Mouse (Mus musculus): ENCODE results near the gene Tra2b. TPM values are rescaled to one million over a fixed set of nuclear protein-coding genes. Genes with fewer than 3 reads are reported as not detected.
"Not testable (repeated sequence)": the region's sequence is repeated elsewhere in the genome, so short reads cannot be mapped to it uniquely, and the experiment has no call there.

Tra2b gene
- polyA plus RNA-seq, 1 experiment from 2014 or later = 108 TPM

- POLR2A ChIA-PET = no interaction called here
- in situ Hi-C loops (cut with MboI; ENCODE audit: low pct_unique_long_range_greater_than_20kb) = loop anchor here (25.0 kb wide), 1 partner anchor 1558 kb away; the partner anchor contains the start of genes Clcn2 and Polr2h
- CTCF ChIA-PET = no interaction called here
- DNase-seq (ENCODE audit: low read depth, low spot score) = no peak
- no peak for TF ChIP-seq CTCF (IDR thresholded peaks at IDR 0.05)
- ATAC-seq = no peak
- peaks cover 3% of the 10 kb centered on the region for H3K27me3 ChIP-seq
These were observed 4.7 kb upstream of the Tra2b start for GRCm38 (mm10) chr16:22270491-22270890.

- DNase-seq (ENCODE audit: low read depth, low spot score) (no peak), ATAC-seq (no peak)
- ChIA-PET CTCF (interaction anchor here (1.0 to 1.5 kb wide), 2 partner anchors 72 to 163 kb away, joined by 3 to 4 read pairs; no protein-coding TSS in a partner anchor), POLR2A (no interaction called here)
- in situ Hi-C loops (cut with MboI; ENCODE audit: low pct_unique_long_range_greater_than_20kb) = loop anchor here (10.0 to 25.0 kb wide), 2 partner anchors 162 to 1554 kb away; partner anchors contain the start of genes Clcn2 and Polr2h
- TF ChIP-seq CTCF (IDR thresholded peaks at IDR 0.05) = no peak
- H3K27me3 ChIP-seq = no peaks in the 10 kb centered on the region
These were observed 579 bp upstream of the Tra2b start for GRCm38 (mm10) chr16:22266384-22266783.

- peak; percentile 58 for ATAC-seq
- POLR2A ChIA-PET = no interaction called here
- in situ Hi-C loops (cut with MboI; ENCODE audit: low pct_unique_long_range_greater_than_20kb) = loop anchor here (10.0 to 25.0 kb wide), 2 partner anchors 160 to 1553 kb away; partner anchors contain the start of genes Clcn2 and Polr2h
These were observed 600 bp downstream of the Tra2b start for GRCm38 (mm10) chr16:22264962-22265848.

GRCm38 (mm10) chr16:22264232-22264961, 1.4 kb downstream of the Tra2b start:
- DNase-seq (ENCODE audit: low read depth, low spot score) = no peak
- CTCF ChIA-PET = no interaction called here
- no peaks in the 10 kb centered on the region for H3K27me3 ChIP-seq
- no peak for TF ChIP-seq CTCF (IDR thresholded peaks at IDR 0.05)
- in situ Hi-C loops (cut with MboI; ENCODE audit: low pct_unique_long_range_greater_than_20kb) = loop anchor here (10.0 to 25.0 kb wide), 2 partner anchors 160 to 1552 kb away; partner anchors contain the start of genes Clcn2 and Polr2h
- POLR2A ChIA-PET = no interaction called here
- no peak for ATAC-seq

More at GRCm38 (mm10) chr16:22264962-22265848, 600 bp downstream of the Tra2b start:
- no peak for TF ChIP-seq CTCF (IDR thresholded peaks at IDR 0.05)
- no peak for DNase-seq (ENCODE audit: low read depth, low spot score)
- CTCF ChIA-PET = interaction anchor here (1.0 kb wide), 1 partner anchor 70 kb away, joined by 3 read pairs; no protein-coding TSS in a partner anchor
- no peaks in the 10 kb centered on the region for H3K27me3 ChIP-seq

GRCm38 (mm10) chr16:22263124-22263523, 2.7 kb downstream of the Tra2b start:
- TF ChIP-seq CTCF (IDR thresholded peaks at IDR 0.05) = no peak
- CTCF ChIA-PET = interaction anchor here (0.7 kb wide), 1 partner anchor 155 kb away, joined by 3 read pairs; no protein-coding TSS in a partner anchor
- no peak for ATAC-seq
- DNase-seq (ENCODE audit: low read depth, low spot score) = no peak
- H3K27me3 ChIP-seq = no peaks in the 10 kb centered on the region
- in situ Hi-C loops (cut with MboI; ENCODE audit: low pct_unique_long_range_greater_than_20kb) = loop anchor here (10.0 to 25.0 kb wide), 2 partner anchors 158 to 1551 kb away; partner anchors contain the start of genes Clcn2 and Polr2h
- POLR2A ChIA-PET = interaction anchor here (0.7 kb wide), 1 partner anchor 841 kb away, joined by 4 read pairs; no protein-coding TSS in a partner anchor

GRCm38 (mm10) chr16:22261563-22261962, 4.2 kb downstream of the Tra2b start:
- CTCF ChIA-PET = interaction anchor here (1.0 kb wide), 1 partner anchor 10 kb away, joined by 3 read pairs; no protein-coding TSS in a partner anchor
- no peak for ATAC-seq
- no peak for DNase-seq (ENCODE audit: low read depth, low spot score)
- POLR2A ChIA-PET = interaction anchor here (0.6 kb wide), 1 partner anchor 76 kb away, joined by 3 read pairs; no protein-coding TSS in a partner anchor
- in situ Hi-C loops (cut with MboI; ENCODE audit: low pct_unique_long_range_greater_than_20kb) = loop anchor here (10.0 to 25.0 kb wide), 2 partner anchors 157 to 1549 kb away; partner anchors contain the start of genes Clcn2 and Polr2h
- no peaks in the 10 kb centered on the region for H3K27me3 ChIP-seq
- TF ChIP-seq CTCF (IDR thresholded peaks at IDR 0.05) = no peak

GRCm38 (mm10) chr16:22260423-22261143, 5.2 kb downstream of the Tra2b start:
- in situ Hi-C loops (cut with MboI; ENCODE audit: low pct_unique_long_range_greater_than_20kb) = loop anchor here (10.0 to 25.0 kb wide), 2 partner anchors 156 to 1548 kb away; partner anchors contain the start of genes Clcn2 and Polr2h
- TF ChIP-seq CTCF (IDR thresholded peaks at IDR 0.05) = no peak
- DNase-seq (ENCODE audit: low read depth, low spot score) (no peak), ATAC-seq (no peak)
- CTCF ChIA-PET = interaction anchor here (1.4 kb wide), 1 partner anchor 10 kb away, joined by 5 read pairs; no protein-coding TSS in a partner anchor
- POLR2A ChIA-PET = interaction anchor here (0.5 to 0.8 kb wide), 2 partner anchors 108 to 177 kb away, joined by 3 read pairs; no protein-coding TSS in a partner anchor
- no peaks in the 10 kb centered on the region for H3K27me3 ChIP-seq

GRCm38 (mm10) chr16:22252255-22252654, 13.6 kb downstream of the Tra2b start:
- not testable (repeated sequence) for H3K27me3 ChIP-seq; DNase-seq (ENCODE audit: low read depth, low spot score); ATAC-seq
- CTCF ChIA-PET = interaction anchor here (1.0 to 1.7 kb wide), 2 partner anchors 7 to 10 kb away, joined by 3 to 7 read pairs; no protein-coding TSS in a partner anchor
- in situ Hi-C loops (cut with MboI; ENCODE audit: low pct_unique_long_range_greater_than_20kb) = loop anchor here (25.0 kb wide), 1 partner anchor 1540 kb away; the partner anchor contains the start of genes Clcn2 and Polr2h
- POLR2A ChIA-PET = interaction anchor here (0.6 kb wide), 1 partner anchor 8 kb away, joined by 4 read pairs; no protein-coding TSS in a partner anchor

GRCm38 (mm10) chr16:22250307-22250706, 15.5 kb downstream of the Tra2b start:
- DNase-seq (ENCODE audit: low read depth, low spot score) (no peak), ATAC-seq (no peak)
- POLR2A ChIA-PET = no interaction called here
- no peak for TF ChIP-seq CTCF (IDR thresholded peaks at IDR 0.05)
- in situ Hi-C loops (cut with MboI; ENCODE audit: low pct_unique_long_range_greater_than_20kb) = loop anchor here (25.0 kb wide), 1 partner anchor 1538 kb away; the partner anchor contains the start of genes Clcn2 and Polr2h
- CTCF ChIA-PET = interaction anchor here (1.4 to 1.7 kb wide), 2 partner anchors 10 to 44 kb away, joined by 3 to 5 read pairs; no protein-coding TSS in a partner anchor
- H3K27me3 ChIP-seq = no peaks in the 10 kb centered on the region
